Mouse (Mus musculus) G1E (cell line): ENCODE results near the gene Slc10a7. TPM values are rescaled to one million over a fixed set of nuclear protein-coding genes. Genes with fewer than 3 reads are reported as not detected.

Experiments used
- ATAC-seq: 2 replicates; pipeline ENCODE4 v1.8.0; 2016; ENCODE audit warnings: mild to moderate bottlenecking; ENCODE audit not compliant: insufficient number of reproducible peaks, poor library complexity, low FRiP score, severe bottlenecking; ENCODE audit errors: extremely low read depth
- DNase-seq: peaks from one replicate; pipeline ENCODE4 v3.0.0; 2012; ENCODE audit warnings: low spot score
- H3K27me3 ChIP-seq: 2 replicates; pipeline ENCODE4 v1.6.1; 2012; ENCODE audit warnings: mild to moderate bottlenecking, low read length, inconsistent platforms; ENCODE audit not compliant: insufficient read depth
- H3K36me3 ChIP-seq: replicated peaks from 2 replicates; pipeline ENCODE3; 2012; ENCODE audit warnings: mild to moderate bottlenecking, inconsistent platforms
- H3K4me1 ChIP-seq: 2 replicates; pipeline ENCODE4 v1.6.1; 2012; ENCODE audit warnings: low read depth, low read length, inconsistent platforms, mixed read lengths; ENCODE audit not compliant: insufficient read depth
- H3K4me3 ChIP-seq: 2 replicates; pipeline ENCODE4 v1.5.1; 2012; ENCODE audit warnings: low read depth, mild to moderate bottlenecking, inconsistent platforms, low read length, moderate library complexity, mixed read lengths
- H3K9me3 ChIP-seq: replicated peaks from 2 replicates; pipeline ENCODE4 v1.6.1; 2012; ENCODE audit warnings: inconsistent platforms
- CTCF ChIP-seq: IDR thresholded peaks from 2 replicates; pipeline ENCODE4 v1.5.1; 2012; ENCODE audit warnings: low read depth, low read length, inconsistent platforms, mixed read lengths
- GATA1 ChIP-seq: IDR thresholded peaks from 2 replicates; pipeline ENCODE4 v1.6.1; 2012; ENCODE audit warnings: borderline replicate concordance, low read length, inconsistent platforms, mixed read lengths
- GATA2 ChIP-seq: IDR thresholded peaks from 2 replicates; pipeline ENCODE4 v1.6.1; 2012; ENCODE audit warnings: low read depth, low read length, inconsistent platforms, borderline replicate concordance
- POLR2AphosphoS5 ChIP-seq: IDR thresholded peaks from 2 replicates; pipeline ENCODE4 v1.6.1; 2012; ENCODE audit warnings: low read depth, low read length, inconsistent platforms; ENCODE audit not compliant: insufficient replicate concordance
- TAL1 ChIP-seq: conservative IDR thresholded peaks from 2 replicates; pipeline ENCODE4 v1.6.1; 2012; ENCODE audit warnings: low read depth, low read length, inconsistent platforms, mixed read lengths
- polyA plus RNA-seq: library from polyadenylated mRNA; stranded (reverse); fragments of >175 nt; gene quantifications from 2 replicates; pipeline ENCODE4 v1.2.3, GENCODE M21; 2012
- total RNA-seq, 2 experiments: library from RNA; stranded (forward) in 1 of 2; stranded (reverse) in 1 of 2; fragments of 200-1000 nt in 1 of 2; fragments of >200 nt in 1 of 2; fragmentation: Nextera tagmentation in 1 of 2; gene quantifications; 2 replicates each; pipeline ENCODE4 v1.2.3; 2014 to 2017

Slc10a7 gene
- total and polyA plus RNA-seq, 3 experiments: 9.0 to 39.1 (median 22.2) TPM

GRCm38 (mm10) chr8:78741965-78742364 lies 232.8 kb downstream of the Slc10a7 start:
- H3K9me3 ChIP-seq: no peaks in the 10 kb centered on the region
- no peak for DNase-seq
- peaks cover 19% of the 10 kb centered on the region for H3K4me1 ChIP-seq
- no peak overlapping the region for H3K4me3 ChIP-seq
- TF ChIP-seq GATA2 (no peak), TAL1 (no peak), GATA1 (no peak), POLR2AphosphoS5 (no peak), CTCF (no peak)
- ATAC-seq: no peak
- H3K27me3 ChIP-seq: peaks cover 40% of the 10 kb centered on the region
- no peaks in the 10 kb centered on the region for H3K36me3 ChIP-seq

GRCm38 (mm10) chr8:78742453-78742852 lies 233.3 kb downstream of the Slc10a7 start:
- ATAC-seq (no peak), DNase-seq (no peak)
- Histone ChIP-seq H3K9me3 (no peaks in the 10 kb centered on the region), H3K4me1 (peaks cover 19% of the 10 kb centered on the region), H3K36me3 (no peaks in the 10 kb centered on the region), H3K4me3 (no peak overlapping the region), H3K27me3 (peaks cover 40% of the 10 kb centered on the region)
- no peak for TF ChIP-seq GATA1
- TF ChIP-seq POLR2AphosphoS5: no peak

- no peaks in the 10 kb centered on the region for H3K9me3 ChIP-seq
- H3K4me1 ChIP-seq: peaks cover 3% of the 10 kb centered on the region; the same call in 1 of the 2 replicates
- ATAC-seq (no peak), DNase-seq (no peak)
- H3K4me3 ChIP-seq: no peak overlapping the region
- no peaks in the 10 kb centered on the region for H3K36me3 ChIP-seq
- no peak for TF ChIP-seq POLR2AphosphoS5
- TF ChIP-seq TAL1: no peak
- no peak for TF ChIP-seq GATA1
- no peak for TF ChIP-seq GATA2
- TF ChIP-seq CTCF: no peak
- peaks cover 29% of the 10 kb centered on the region for H3K27me3 ChIP-seq
Measured at GRCm38 (mm10) chr8:78747052-78747451, 237.9 kb downstream of the Slc10a7 start.

GRCm38 (mm10) chr8:78748701-78749100 lies 239.6 kb downstream of the Slc10a7 start:
- peaks cover 26% of the 10 kb centered on the region for H3K27me3 ChIP-seq
- no peaks in the 10 kb centered on the region for H3K9me3 ChIP-seq
- no peaks in the 10 kb centered on the region; the same call in 1 of the 2 replicates for H3K4me1 ChIP-seq
- DNase-seq (no peak), ATAC-seq (no peak)
- H3K4me3 ChIP-seq: no peak overlapping the region
- no peaks in the 10 kb centered on the region for H3K36me3 ChIP-seq
- TF ChIP-seq GATA1 (no peak), TAL1 (no peak), CTCF (no peak), POLR2AphosphoS5 (no peak), GATA2 (no peak)

- DNase-seq (no peak), ATAC-seq (no peak)
- no peak overlapping the region for H3K4me3 ChIP-seq
- TF ChIP-seq CTCF: no peak
- TF ChIP-seq GATA2: no peak
- TF ChIP-seq GATA1: no peak
- no peak for TF ChIP-seq POLR2AphosphoS5
- TF ChIP-seq TAL1: no peak
- no peaks in the 10 kb centered on the region; the same call in 1 of the 2 replicates for H3K4me1 ChIP-seq
- peaks cover 32% of the 10 kb centered on the region for H3K27me3 ChIP-seq
- H3K36me3 ChIP-seq: no peaks in the 10 kb centered on the region
- H3K9me3 ChIP-seq: no peaks in the 10 kb centered on the region
Measured at GRCm38 (mm10) chr8:78749861-78750825, 241.0 kb downstream of the Slc10a7 start.

GRCm38 (mm10) chr8:78751151-78751550 lies 242.0 kb downstream of the Slc10a7 start:
- ATAC-seq (no peak), DNase-seq (no peak)
- no peaks in the 10 kb centered on the region; the same call in 1 of the 2 replicates for H3K4me1 ChIP-seq
- H3K36me3 ChIP-seq: no peaks in the 10 kb centered on the region
- peaks cover 26% of the 10 kb centered on the region for H3K27me3 ChIP-seq
- no peak overlapping the region for H3K4me3 ChIP-seq
- TF ChIP-seq POLR2AphosphoS5 (no peak), CTCF (no peak), GATA1 (no peak), TAL1 (no peak), GATA2 (no peak)
- H3K9me3 ChIP-seq: no peaks in the 10 kb centered on the region
